Mouse (Mus musculus) gastrocnemius, adult 18-20 months (tissue): ENCODE measurements at regions not wholly inside any gene's neighbourhood (a gene's known extent, or its start where the extent isn't known, plus 50 kb on each side); places are given as distances from the start of the nearest gene placed in this dataset.
"Not testable (repeated sequence)": the region's sequence is repeated elsewhere in the genome, so short reads cannot be mapped to it uniquely, and the experiment has no call there.

Experiments
- DNase-seq: peaks from one replicate; pipeline ENCODE4 v3.0.0; 2021; ENCODE audit warnings: low spot score

GRCm38 (mm10) chr13:32454419-32455146 lies 116.0 kb upstream of the Gmds start:
- DNase-seq = no peak

GRCm38 (mm10) chr13:32449710-32450417 lies 111.3 kb upstream of the Gmds start:
- peak; percentile 70 for DNase-seq

GRCm38 (mm10) chr13:32444531-32444930 lies 106.0 kb upstream of the Gmds start:
- peak; percentile 14 for DNase-seq

- no peak for DNase-seq
These were observed 103.5 kb upstream of the Gmds start for GRCm38 (mm10) chr13:32442025-32442424.

- no peak for DNase-seq
These were observed 96.6 kb upstream of the Gmds start for GRCm38 (mm10) chr13:32435136-32435535.

- no peak for DNase-seq
These were observed 89.9 kb upstream of the Gmds start for GRCm38 (mm10) chr13:32428482-32428881.

GRCm38 (mm10) chr13:32426906-32427305 lies 88.4 kb upstream of the Gmds start:
- no peak for DNase-seq

GRCm38 (mm10) chr13:32426199-32426598 lies 87.7 kb upstream of the Gmds start:
- no peak for DNase-seq

GRCm38 (mm10) chr13:32424543-32424942 lies 86.0 kb upstream of the Gmds start:
- DNase-seq = not testable (repeated sequence)

GRCm38 (mm10) chr13:32422485-32422884 lies 83.9 kb upstream of the Gmds start:
- DNase-seq = no peak

GRCm38 (mm10) chr13:32419326-32419725 lies 80.8 kb upstream of the Gmds start:
- no peak for DNase-seq

- DNase-seq = no peak
These were observed 80.1 kb upstream of the Gmds start for GRCm38 (mm10) chr13:32418655-32419054.

GRCm38 (mm10) chr13:32417907-32418306 lies 79.4 kb upstream of the Gmds start:
- no peak for DNase-seq

- peak; percentile 72 for DNase-seq
These were observed 72.9 kb upstream of the Gmds start for GRCm38 (mm10) chr13:32411287-32411935.

GRCm38 (mm10) chr13:32410065-32410464 lies 71.5 kb upstream of the Gmds start:
- DNase-seq = no peak

GRCm38 (mm10) chr13:32398616-32399015 lies 60.1 kb upstream of the Gmds start:
- no peak for DNase-seq
